Comparison of ENCODE assay signal across 8 mouse cellular contexts in the genomic region with DNA sequence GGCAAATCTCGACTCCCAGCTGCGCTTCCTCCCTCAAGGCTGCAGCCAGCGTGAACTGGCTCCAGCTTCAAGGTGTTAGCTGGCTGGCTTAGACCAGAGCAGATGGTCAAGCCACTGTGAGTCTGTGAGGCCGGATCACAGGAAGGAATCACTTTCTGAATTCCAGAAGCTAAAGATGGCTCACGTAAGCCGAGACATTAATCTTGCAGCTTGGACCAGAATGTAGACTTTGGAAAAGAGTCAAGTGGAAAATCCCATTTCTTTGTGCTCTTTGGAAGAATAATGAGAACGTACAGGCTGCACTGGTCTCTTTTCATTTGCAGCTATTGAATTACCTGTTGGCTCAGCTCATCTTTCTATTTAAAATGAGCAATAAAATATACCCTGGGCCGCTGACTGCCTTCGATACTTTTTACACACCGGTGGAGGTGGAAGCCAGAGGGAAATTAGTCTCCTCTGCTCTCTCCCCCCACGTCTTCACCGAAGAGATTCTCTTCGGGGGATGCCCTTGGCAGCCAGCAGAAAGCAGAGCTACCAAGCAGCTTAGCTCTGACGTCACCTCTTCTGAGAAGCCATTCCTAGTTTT.
DNase-seq lines count a peak whose midpoint lies in the region; ATAC-seq and TF ChIP-seq lines count a peak whose summit lies in the region.
"Had no signal": no experiment of that assay in that cellular context is flagged by ENCODE, and none has a peak within 500 bp of the region (broad histone marks: within the 10 kb centered on the region; RNA-seq: fewer than 3 reads in every experiment).

No protein-coding gene starts in this region.

- no peak for TF ChIP-seq CTCF in kidney, postnatal 0 days (IDR thresholded peaks at IDR 0.05; ENCODE audit: low read depth)

- H3K9ac ChIP-seq in kidney, postnatal 0 days (ENCODE audit: low read depth, low read length) = no peak overlapping the region

- peak; percentile 64 for DNase-seq in kidney, postnatal 0 days (ENCODE audit: low spot score)
- no peak for DNase-seq in kidney, adult 18-20 months
- DNase-seq in cerebellum, postnatal 25 days = peak; percentile 82 to 83
- DNase-seq in left cerebral cortex, adult 9 months (ENCODE audit: low spot score in 2 of 2) = peak; percentile 25 to 26
- peak; percentile 72 for DNase-seq in retina, postnatal 1 day
- no peak for DNase-seq in lung, postnatal 25 days (ENCODE audit: low spot score)
- no peak for DNase-seq in natural killer cell, adult 2 months (ENCODE audit: low spot score in 2 of 2)

- no peaks in the 10 kb centered on the region for H3K9me3 ChIP-seq in kidney, postnatal 0 days (replicated peaks; ENCODE audit: low read length)

- H3K4me1 ChIP-seq in kidney, postnatal 0 days (replicated peaks; ENCODE audit: insufficient read depth, low read length) = no peaks in the 10 kb centered on the region

- H3K4me3 ChIP-seq in kidney, postnatal 0 days (replicated peaks; ENCODE audit: low read depth, low read length) = no peak overlapping the region

- H3K36me3 ChIP-seq in kidney, postnatal 0 days (ENCODE audit: insufficient read depth, low read length) = no peaks in the 10 kb centered on the region

- 16% methylated on average over 14 of the region's 14 CpGs for WGBS in kidney, postnatal 0 days

- peak overlapping the region; percentile 42 for H3K4me2 ChIP-seq in kidney, postnatal 0 days (ENCODE audit: low read length)

- no peaks in the 10 kb centered on the region for H3K27me3 ChIP-seq in kidney, postnatal 0 days (ENCODE audit: insufficient read depth, low read length)
- H3K27me3 ChIP-seq: Patski had no signal

- no peak overlapping the region for H3K27ac ChIP-seq in kidney, postnatal 0 days

- ATAC-seq in kidney, postnatal 0 days (replicated peaks; ENCODE audit: low FRiP score, low read depth) = peak; percentile 21; the same call in 1 of the 2 replicates
- ATAC-seq: Patski had no signal

Comparison
In these comparisons a context has a peak if more than half of its experiments do, and no peak if none do; other contexts are left out.
1. DNase-seq: peak in kidney, postnatal 0 days (single experiment), cerebellum, postnatal 25 days (2 of 2), left cerebral cortex, adult 9 months (2 of 2) and retina, postnatal 1 day (single experiment); none in kidney, adult 18-20 months (single experiment), lung, postnatal 25 days (single experiment) and natural killer cell, adult 2 months (0 of 2).